ENCODE assay signal across 8 mouse cellular contexts in the genomic region with DNA sequence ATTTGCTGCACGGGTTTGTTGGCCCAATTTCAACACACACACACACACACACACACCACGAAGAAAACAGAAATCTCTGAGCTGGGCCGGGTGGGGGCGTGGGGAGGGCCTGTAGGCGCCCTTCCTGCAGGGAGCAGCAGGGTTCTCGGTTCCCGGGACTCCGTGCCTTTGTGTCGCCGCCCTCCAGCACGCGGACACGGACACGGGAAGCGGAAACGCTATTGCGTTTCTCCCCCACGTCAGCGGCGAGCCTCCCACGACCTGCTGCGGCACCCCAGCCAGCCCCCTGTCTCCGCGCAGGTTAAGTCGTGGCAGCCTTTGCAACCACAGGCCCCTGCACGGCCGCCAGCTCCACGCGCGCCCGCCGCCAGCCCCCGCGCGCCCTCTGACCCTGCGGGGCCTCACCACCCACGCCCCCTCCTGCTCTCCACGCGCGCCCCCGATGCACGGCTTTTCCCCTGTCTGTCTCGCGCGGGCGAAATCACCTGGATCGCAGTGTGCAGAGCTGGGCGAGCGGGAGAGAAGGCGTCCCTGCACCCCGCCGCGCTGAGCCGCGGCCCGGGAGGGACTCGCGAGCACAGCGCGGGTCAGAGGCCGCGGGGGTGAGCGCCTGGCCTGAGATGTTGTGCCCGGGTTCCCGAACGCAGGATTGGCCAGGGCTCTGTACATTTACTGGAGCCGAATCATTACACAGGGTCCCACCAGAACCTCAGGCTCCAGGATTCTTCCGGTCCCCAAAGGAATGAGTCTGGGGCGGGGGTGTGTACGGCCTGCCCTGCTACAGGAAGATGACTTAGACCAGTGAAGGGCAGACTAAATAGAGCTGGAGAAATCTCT. TPM values are rescaled to one million over a fixed set of nuclear protein-coding genes. Genes with fewer than 3 reads are reported as not detected.
DNase-seq lines count a peak whose midpoint lies in the region; ATAC-seq and TF ChIP-seq lines count a peak whose summit lies in the region.

A gene (minus strand): TSS at position 729 of the 837 bp plus-strand sequence.

- no peaks in the 10 kb centered on the region for H3K36me3 ChIP-seq in ES-E14 (ENCODE audit: control insufficient read depth, insufficient read depth, low read length, poor library complexity, severe bottlenecking)
- H3K36me3 ChIP-seq in forebrain, postnatal 0 days (ENCODE audit: insufficient read depth): no peaks in the 10 kb centered on the region
- H3K36me3 ChIP-seq in lung, embryonic 15.5 days: no peaks in the 10 kb centered on the region

- H3K4me1 ChIP-seq in ES-E14 (ENCODE audit: control insufficient read depth in 2 of 2, insufficient read depth in 2 of 2, low read length in 2 of 2, poor library complexity in 1 of 2): no peaks in the 10 kb centered on the region
- H3K4me1 ChIP-seq in forebrain, postnatal 0 days (ENCODE audit: insufficient read depth): peaks cover 7% of the 10 kb centered on the region; the same call in 1 of the 2 replicates
- peaks cover 16% of the 10 kb centered on the region for H3K4me1 ChIP-seq in lung, embryonic 15.5 days

- H3K9ac ChIP-seq in ES-E14 (ENCODE audit: insufficient read depth, low read depth, low read length, poor library complexity, severe bottlenecking): peak within 1 kb of the TSS; percentile 79
- peak within 1 kb of the TSS; percentile 86 for H3K9ac ChIP-seq in forebrain, postnatal 0 days
- peak within 1 kb of the TSS; percentile 91 for H3K9ac ChIP-seq in lung, embryonic 15.5 days

- WGBS in forebrain, postnatal 0 days: 3% methylated on average over 70 of the region's 70 CpGs
- WGBS in lung, embryonic 15.5 days: under 1% methylated on average over 65 of the region's 70 CpGs

- peak; percentile 89 for ATAC-seq in forebrain, postnatal 0 days
- ATAC-seq in hematopoietic stem cell, adult 5-6 weeks (replicated peaks in 1 of 2; ENCODE audit: insufficient read depth in 1 of 2, low FRiP score in 2 of 2, low TSS enrichment in 1 of 2, low read depth in 1 of 2, poor library complexity in 2 of 2, severe bottlenecking in 2 of 2): peak; percentile 86 to 92
- ATAC-seq in lung, embryonic 15.5 days (ENCODE audit: borderline replicate concordance, extremely low read depth, low FRiP score, low TSS enrichment): peak; percentile 77
- peak; percentile 73 for ATAC-seq in neutrophil, adult 5-6 weeks (ENCODE audit: extremely low read depth, insufficient number of reproducible peaks, low FRiP score, poor library complexity, severe bottlenecking)

- peak within 1 kb of the TSS; percentile 56 to 86 for H3K4me3 ChIP-seq in ES-E14 (ENCODE audit: insufficient read depth in 1 of 2, low read depth in 1 of 2, low read length in 2 of 2, poor library complexity in 1 of 2, severe bottlenecking in 1 of 2)
- H3K4me3 ChIP-seq in forebrain, postnatal 0 days (ENCODE audit: low read depth, low read length): peak within 1 kb of the TSS; percentile 63
- H3K4me3 ChIP-seq in lung, embryonic 15.5 days: peak within 1 kb of the TSS; percentile 74

- no peak for DNase-seq in ES-E14 (ENCODE audit: low read depth, low spot score)
- peak; percentile 73 to 75 for DNase-seq in cerebellum, adult 18-20 months
- DNase-seq in forebrain, postnatal 0 days: peak; percentile 82
- DNase-seq in layer of hippocampus, adult 8-10 months (ENCODE audit: low spot score in 2 of 2): peak; percentile 43 to 54
- peak; percentile 64 to 75 for DNase-seq in thymus, adult 18-20 months

- no peaks in the 10 kb centered on the region for H3K27me3 ChIP-seq in forebrain, postnatal 0 days (ENCODE audit: insufficient read depth, low read length)
- H3K27me3 ChIP-seq in lung, embryonic 15.5 days: no peaks in the 10 kb centered on the region

- no peaks in the 10 kb centered on the region for H3K9me3 ChIP-seq in ES-E14 (ENCODE audit: control insufficient read depth, insufficient read depth, low read depth, low read length)
- H3K9me3 ChIP-seq in forebrain, postnatal 0 days (ENCODE audit: low read length): no peaks in the 10 kb centered on the region
- H3K9me3 ChIP-seq in lung, embryonic 15.5 days: no peaks in the 10 kb centered on the region

- peak within 1 kb of the TSS; percentile 99 for H3K4me2 ChIP-seq in forebrain, postnatal 0 days (ENCODE audit: low read depth)
- peak within 1 kb of the TSS; percentile 94 for H3K4me2 ChIP-seq in lung, embryonic 15.5 days

- no peak within 1 kb of the TSS for H3K27ac ChIP-seq in ES-E14 (ENCODE audit: insufficient read depth, low read depth, low read length, poor library complexity, severe bottlenecking)
- H3K27ac ChIP-seq in forebrain, postnatal 0 days (ENCODE audit: low read depth, low read length): peak within 1 kb of the TSS; percentile 92
- peak within 1 kb of the TSS; percentile 94 for H3K27ac ChIP-seq in lung, embryonic 15.5 days

- in situ Hi-C loops in ES-E14 (cut with MboI; ENCODE audit: low sequenced_read_pairs in 2 of 2, unreplicated experiment in 2 of 2): loop anchor here in 1 of 2 experiments (25.0 kb wide), 1 partner anchor 317 kb away; no protein-coding TSS in a partner anchor

- TF ChIP-seq CTCF in forebrain, postnatal 0 days (IDR thresholded peaks at IDR 0.05; ENCODE audit: low read depth): 0 out of 2 replicates have a peak, but pooled peaks have one; percentile 9

TF ChIP-seq in ES-E14, 5 proteins besides CTCF, POLR2A, EP300 and RAD21:
- no peak for TF ChIP-seq ZNF384 (IDR thresholded peaks at IDR 0.05; ENCODE audit: low read depth, low read length)
- no peak for TF ChIP-seq HCFC1 (IDR thresholded peaks at IDR 0.05; ENCODE audit: borderline replicate concordance, insufficient read depth, low read length)
- no peak for TF ChIP-seq MAFK (IDR thresholded peaks at IDR 0.05; ENCODE audit: insufficient read depth, low read depth, low read length)
- TF ChIP-seq ZC3H11A (IDR thresholded peaks at IDR 0.05; ENCODE audit: borderline replicate concordance, low read depth, low read length): no peak
- TF ChIP-seq CHD2 (IDR thresholded peaks at IDR 0.05; ENCODE audit: low read depth, low read length): no peak

RNA-seq across cellular contexts. Expression of the gene that starts here (rescaled TPM):
- 2.3 and 2.8 TPM in 2 replicates for total RNA-seq in ES-E14 (2012; rRNA removed)
- total RNA-seq in forebrain, postnatal 0 days (2014; rRNA removed): 2.6 and 2.8 TPM in 2 replicates
- 1.8 TPM in 2 replicates for polyA plus RNA-seq in forebrain, postnatal 0 days (2015; fragmentation: Nextera tagmentation; extraction: Ambion mirVana)
- total RNA-seq in hematopoietic stem cell, adult 5-6 weeks (2017): 3.4 and 4.4 TPM in 2 replicates
- total RNA-seq in layer of hippocampus, adult 8-10 months (2022): 1 to 10 TPM; 1.4 to 2.1 (median 1.7) TPM
- polyA plus RNA-seq in lung, embryonic 15.5 days (2015; fragmentation: Nextera tagmentation; extraction: Ambion mirVana): 10.7 TPM in 2 replicates
- 3.7 and 9.0 TPM in 2 replicates for total RNA-seq in neutrophil, adult 5-6 weeks (2017)
